Mouse (Mus musculus): ENCODE results near the gene A930009A15Rik. TPM values are rescaled to one million over a fixed set of nuclear protein-coding genes. Genes with fewer than 3 reads are reported as not detected.

The A930009A15Rik gene
- total RNA-seq (2017), result not detected in 3 replicates

DNA sequence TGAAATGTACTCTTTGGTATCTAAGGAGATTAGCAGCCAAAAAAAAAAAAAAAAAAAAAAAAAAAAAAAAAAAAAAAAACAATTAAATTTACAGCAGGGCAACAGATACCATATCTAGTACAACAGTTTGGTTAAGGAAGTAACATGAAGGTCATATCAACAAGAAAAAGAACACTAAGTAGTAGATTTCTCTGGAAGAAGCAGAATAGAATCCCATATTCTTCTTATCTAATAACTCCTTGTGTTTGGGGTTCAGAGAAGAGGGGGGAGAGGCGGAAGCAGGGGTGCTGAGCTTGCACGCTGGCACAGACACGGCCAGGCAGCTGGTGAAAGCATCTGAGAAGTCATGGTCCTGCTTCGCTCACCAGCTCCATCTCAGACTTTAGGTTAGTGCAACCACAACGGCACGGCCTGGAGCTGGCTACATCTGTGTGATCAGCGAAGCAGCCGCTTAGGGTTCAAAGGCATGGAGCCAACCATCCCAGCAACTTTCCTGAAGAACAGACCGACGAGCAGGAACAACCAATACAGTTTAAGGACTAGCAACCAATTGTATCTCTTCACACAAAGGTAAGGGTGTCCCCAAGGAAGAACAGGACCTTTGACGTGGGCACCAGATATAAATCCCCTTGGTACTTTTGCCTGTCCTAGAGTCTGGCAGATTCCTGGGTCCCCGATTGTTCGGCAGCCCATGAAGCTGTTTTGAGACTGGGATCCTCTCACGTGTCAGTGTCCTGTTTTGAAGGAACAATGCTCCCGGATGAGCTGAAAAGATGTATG, at the start of gene A930009A15Rik:
TSS of gene A930009A15Rik (plus strand) at position 275 of the 780 bp plus-strand sequence.
- no peak for ATAC-seq (replicated peaks; ENCODE audit: insufficient number of reproducible peaks, low FRiP score, low TSS enrichment, poor library complexity, severe bottlenecking)

DNA sequence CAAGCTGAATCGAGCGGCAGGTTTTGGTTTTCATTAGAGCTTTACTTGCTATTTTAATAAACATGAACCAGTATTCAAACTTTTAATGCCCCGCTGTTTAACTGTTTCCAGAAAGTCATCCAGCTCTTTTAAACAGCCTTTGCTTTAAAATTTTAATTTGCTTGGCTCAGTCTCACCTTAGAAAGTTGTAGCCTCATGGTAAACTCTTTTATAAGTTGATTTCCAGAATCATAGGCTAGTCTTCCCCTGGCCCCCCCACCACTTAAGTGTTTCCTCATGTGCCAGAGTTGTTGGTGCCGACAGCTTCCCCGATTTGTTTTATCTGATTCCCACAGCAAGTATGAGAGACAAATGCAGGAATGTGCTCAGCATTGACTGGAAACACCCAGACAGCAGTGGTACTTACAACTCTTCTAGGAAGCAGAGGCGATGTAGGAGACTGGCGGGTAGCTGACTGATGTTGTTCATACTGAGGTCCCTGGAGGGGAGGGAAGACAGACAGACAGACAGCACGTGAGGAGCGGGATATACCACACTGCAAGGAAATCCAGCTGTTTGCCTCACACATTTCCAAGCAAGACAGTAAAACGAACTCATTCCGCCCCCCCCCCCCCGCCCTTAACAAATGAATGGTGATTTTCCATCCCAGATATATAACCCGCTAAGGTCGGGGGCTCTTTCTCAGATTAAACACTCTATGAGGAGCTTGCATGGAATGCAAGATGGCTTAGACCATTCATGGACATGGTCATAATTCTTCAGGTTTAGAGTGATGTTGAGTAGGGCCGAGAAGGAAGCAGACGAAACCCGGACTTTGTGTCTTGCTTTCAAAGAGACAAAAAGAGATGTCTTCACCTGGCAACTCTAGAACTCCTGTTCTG, 49.3 kb upstream of the A930009A15Rik start:
- ATAC-seq (replicated peaks; ENCODE audit: insufficient number of reproducible peaks, low FRiP score, low TSS enrichment, poor library complexity, severe bottlenecking), result no peak

DNA sequence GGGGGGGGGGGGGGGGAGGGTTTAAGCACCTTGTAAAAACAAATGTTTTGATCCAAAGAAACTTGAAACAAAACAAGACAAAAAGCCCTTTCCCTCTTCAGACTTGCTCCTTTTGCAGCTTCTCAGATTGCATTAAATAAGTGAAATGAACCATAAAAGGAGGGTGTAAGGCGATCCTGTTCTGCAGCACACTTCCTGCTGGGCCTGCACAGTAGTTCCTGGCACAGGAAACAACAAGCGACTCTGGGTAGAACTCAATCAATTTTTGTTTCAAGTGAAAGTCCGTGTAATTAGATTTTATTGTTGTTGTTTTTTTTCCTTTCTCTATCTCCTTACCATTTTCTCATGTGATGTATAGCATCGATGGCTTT, 48.7 kb upstream of the A930009A15Rik start:
- no peak for ATAC-seq (replicated peaks; ENCODE audit: insufficient number of reproducible peaks, low FRiP score, low TSS enrichment, poor library complexity, severe bottlenecking)

DNA sequence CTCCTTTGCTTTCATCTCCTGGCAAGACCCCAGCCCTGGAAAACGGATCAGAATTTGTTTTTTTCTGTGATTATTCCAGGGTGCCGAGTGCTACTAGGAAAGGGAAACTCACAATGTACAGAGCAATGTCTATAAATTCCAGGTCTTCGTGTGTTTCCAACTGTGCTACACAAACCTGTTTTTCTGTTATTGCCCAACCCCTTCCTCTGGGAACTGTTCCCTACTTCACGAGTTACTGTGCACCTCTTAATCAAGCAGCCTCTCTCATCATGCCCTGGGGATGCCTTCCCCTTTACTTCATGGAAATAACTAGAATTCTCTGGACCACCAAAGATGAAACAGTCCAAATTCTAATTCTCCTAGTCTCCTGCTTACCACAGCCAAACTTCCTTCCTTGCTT, 40.9 kb upstream of the A930009A15Rik start:
- no peak for ATAC-seq (replicated peaks; ENCODE audit: insufficient number of reproducible peaks, low FRiP score, low TSS enrichment, poor library complexity, severe bottlenecking)

DNA sequence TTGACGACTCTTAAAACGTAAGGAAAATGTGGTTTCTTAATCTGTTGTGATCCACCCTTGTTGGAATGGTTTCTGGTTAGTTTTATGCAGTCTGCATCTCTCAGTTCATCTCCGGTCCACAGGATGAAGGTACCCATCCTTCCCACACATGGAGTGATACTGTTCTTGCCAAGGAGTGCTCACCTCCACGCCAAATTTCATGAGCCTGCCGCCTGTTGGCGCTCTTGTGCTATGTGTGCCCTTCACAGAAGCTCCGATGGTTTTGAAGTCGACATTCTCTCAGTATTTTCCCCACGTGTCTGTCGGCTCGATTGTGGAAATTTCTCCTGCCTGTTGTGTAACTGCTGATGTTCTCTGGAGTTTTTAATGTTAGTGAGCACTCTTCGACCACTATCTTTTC, 40.0 kb upstream of the A930009A15Rik start:
- no peak for ATAC-seq (replicated peaks; ENCODE audit: insufficient number of reproducible peaks, low FRiP score, low TSS enrichment, poor library complexity, severe bottlenecking)

DNA sequence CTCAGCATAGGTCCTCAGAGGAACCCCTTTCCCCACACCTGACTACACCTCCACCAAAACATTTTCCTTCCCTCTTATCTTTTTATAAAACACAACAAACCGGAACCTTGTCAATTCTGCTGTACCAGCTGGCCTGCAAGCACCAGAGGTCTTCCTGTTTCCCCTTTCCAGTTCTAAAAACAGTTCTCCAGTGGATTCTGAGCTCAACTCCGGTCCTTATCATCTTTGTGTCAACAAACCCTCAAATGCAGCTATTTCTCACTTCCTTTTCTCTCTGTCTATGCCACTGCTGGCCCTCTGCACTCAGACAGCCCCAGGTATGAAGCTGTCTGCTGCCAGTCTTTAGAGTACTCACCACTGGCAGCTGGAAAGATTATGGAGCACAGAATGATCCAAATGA, 39.0 kb upstream of the A930009A15Rik start:
- no peak for ATAC-seq (replicated peaks; ENCODE audit: insufficient number of reproducible peaks, low FRiP score, low TSS enrichment, poor library complexity, severe bottlenecking)

DNA sequence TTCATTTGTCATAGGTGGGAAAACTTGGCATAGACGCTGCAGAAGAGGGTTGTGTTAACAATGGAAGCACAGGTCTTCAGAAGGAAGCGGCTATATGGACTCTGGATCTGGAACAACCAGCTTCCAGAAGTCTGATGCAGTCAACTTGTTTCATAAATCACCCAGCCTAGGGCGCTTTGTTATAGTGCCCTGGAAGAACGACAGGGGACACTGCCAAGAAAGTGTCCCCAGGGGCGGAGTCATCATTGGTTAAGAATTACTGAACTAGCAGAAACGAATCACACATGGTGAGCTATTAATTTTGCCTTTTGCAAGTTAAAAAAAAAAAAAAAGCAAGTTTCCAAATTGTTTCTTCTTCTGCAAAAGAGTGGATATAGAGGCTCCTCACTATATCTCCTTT, 26.9 kb upstream of the A930009A15Rik start:
- ATAC-seq (replicated peaks; ENCODE audit: insufficient number of reproducible peaks, low FRiP score, low TSS enrichment, poor library complexity, severe bottlenecking), result no peak

DNA sequence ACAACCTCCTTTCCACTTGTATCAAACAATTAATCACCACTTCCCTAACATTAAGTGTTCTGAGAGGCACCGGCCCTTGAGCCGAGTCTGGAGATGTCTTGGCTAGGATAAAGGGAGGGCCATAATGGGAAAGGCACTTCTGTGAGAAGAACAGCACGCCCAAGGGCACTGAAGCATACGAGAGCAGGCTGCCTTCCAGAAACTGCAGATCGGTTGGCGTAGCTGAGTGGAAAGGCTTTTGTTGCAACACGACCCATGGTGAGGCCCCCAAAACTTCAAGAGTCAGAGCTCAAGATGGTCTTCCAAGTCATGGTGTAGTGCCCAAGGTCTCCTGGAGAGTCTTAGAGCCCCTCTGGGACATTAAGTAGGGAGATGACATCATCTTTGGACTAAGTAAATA, 19.5 kb upstream of the A930009A15Rik start:
- no peak for ATAC-seq (replicated peaks; ENCODE audit: insufficient number of reproducible peaks, low FRiP score, low TSS enrichment, poor library complexity, severe bottlenecking)

DNA sequence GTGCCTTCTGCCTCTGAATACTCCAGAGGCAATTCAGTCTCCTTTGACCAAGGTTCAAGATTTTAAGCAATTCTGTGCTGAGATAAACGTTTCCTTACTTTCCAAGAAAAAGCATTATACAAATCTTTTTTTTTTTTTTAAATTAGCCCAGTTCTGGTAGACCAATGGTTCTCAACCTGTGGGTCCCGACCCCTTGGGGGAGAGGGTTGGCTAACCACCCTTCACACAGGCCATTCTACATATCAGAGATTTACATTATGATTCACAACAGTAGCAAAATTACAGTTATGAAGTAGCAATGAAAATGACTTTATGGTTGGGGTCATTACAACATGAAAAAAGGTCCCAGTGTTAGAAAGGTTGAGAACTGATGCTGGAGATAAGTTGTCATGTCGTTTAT, 18.7 kb upstream of the A930009A15Rik start:
- ATAC-seq (replicated peaks; ENCODE audit: insufficient number of reproducible peaks, low FRiP score, low TSS enrichment, poor library complexity, severe bottlenecking), result no peak

DNA sequence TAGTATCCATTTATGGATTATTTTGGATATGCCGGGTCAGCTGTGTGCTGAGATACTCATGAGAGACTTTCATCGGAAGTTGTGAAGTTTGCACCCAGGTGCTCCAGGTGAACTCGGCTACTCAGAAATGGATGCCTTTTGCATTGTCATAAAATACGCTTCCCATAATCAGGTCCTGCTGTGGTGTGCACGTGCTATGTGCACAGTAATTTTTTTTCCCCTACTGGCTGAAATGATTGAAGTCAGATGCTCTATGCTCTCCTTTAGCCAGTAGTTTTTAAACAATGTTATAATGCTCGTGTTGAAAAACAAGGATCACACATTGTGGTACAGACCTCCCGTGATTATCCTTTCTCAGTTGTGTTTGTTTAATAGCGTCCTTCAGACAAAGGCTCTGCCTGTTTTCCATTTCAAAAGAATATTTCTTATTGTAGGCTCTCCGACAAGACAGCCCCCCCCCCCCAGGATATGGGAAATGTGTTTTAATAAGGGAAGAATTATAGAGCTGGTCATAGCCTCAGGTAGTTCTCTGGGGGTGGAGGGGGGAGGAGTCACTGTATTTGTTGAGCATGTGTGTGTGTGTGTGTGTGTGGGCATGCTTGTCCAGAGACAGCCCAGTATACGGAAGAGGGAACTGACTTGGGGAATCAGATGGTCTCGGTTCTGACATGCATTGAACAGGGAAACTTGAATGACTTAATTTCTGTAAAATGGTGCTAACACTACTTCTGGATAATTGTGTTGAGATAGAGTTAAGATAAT, 16.3 kb upstream of the A930009A15Rik start:
- no peak for ATAC-seq (replicated peaks; ENCODE audit: insufficient number of reproducible peaks, low FRiP score, low TSS enrichment, poor library complexity, severe bottlenecking)

DNA sequence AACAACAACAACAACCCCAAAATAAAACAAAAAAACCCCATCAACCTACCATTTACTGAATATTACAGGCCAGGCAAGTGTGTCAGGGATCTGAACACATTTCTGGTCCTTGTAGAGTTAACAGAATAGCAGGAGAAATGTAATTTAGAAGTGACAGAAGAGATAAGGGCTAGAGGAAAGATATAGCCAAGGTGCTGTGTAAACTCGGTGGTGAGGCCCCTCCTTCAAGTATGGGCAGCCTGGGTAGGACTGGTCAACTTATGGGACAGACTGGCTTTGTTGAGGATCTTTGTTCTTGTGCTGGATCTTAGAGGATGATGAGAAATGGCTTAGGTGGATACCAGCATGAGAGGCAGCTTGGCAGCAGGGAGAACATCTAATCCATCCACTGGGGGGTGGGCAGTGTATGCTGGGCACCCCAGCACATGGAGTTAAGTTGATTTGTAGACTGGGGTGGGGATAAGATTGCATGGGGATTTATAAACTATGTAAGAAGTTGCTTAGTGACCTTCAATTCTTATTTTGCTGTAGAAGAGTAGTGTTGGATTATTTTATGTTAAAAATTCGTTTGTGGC, 14.5 kb upstream of the A930009A15Rik start:
- no peak for ATAC-seq (replicated peaks; ENCODE audit: insufficient number of reproducible peaks, low FRiP score, low TSS enrichment, poor library complexity, severe bottlenecking)

DNA sequence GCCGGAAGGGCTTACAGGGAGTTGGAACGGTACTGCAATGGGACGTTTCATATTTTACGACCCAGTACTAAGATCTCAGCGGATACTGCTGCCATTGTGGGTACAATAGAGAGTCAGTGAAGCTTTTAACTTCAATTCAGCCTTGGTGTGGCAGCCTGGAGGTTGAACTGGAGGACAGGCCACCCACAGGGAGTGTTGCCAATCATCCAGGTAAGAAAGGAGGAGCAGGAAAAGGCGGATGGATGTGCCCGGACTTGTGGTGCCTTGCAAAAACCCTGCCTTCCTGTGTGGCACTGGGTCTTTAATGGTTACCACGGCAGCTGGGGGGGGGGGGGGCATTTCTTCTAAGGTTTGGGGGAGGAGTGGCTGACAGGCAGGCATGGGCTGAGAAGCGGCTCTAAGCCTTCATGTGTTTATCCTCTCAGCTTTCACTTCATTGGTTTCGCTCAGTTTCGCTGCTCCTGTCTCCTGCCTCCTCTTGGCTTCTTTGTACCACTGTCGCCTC, 13.0 kb upstream of the A930009A15Rik start:
- ATAC-seq (replicated peaks; ENCODE audit: insufficient number of reproducible peaks, low FRiP score, low TSS enrichment, poor library complexity, severe bottlenecking), result no peak

DNA sequence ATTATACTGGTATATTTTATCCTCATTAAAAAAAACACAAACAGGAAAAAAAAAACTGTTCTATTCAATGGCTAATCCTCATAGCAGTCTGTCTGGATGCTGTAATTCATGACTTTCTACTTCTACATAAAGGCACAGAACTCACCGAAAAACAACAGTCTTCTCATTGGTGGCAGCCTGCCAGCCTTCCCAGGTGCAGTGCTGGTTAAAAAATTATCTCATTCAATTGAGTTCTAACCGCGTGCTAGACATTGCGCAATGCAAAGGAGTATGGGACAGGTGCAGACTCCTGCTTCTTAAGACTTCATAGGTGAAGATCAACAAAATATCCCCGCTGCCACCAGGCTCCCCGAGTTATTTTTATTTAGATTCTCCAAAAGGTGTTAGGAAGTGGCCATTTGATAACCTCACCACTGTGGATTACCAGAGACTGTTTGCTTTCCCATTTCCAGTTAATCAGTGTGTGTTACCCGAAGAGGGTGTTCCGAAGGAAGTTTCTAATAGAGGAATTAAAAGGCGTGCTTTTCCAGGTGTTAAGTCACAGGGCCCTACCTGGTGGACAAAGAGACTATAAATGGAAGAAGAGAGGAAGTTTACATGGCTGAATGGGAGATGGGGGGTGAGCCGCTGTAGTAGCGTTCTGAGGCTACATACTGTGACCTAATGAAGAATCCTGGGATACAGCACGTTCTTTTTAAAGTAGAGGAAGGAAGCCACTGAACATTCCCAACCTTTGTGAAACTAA, 8.5 kb upstream of the A930009A15Rik start:
- ATAC-seq (replicated peaks; ENCODE audit: insufficient number of reproducible peaks, low FRiP score, low TSS enrichment, poor library complexity, severe bottlenecking), result no peak

DNA sequence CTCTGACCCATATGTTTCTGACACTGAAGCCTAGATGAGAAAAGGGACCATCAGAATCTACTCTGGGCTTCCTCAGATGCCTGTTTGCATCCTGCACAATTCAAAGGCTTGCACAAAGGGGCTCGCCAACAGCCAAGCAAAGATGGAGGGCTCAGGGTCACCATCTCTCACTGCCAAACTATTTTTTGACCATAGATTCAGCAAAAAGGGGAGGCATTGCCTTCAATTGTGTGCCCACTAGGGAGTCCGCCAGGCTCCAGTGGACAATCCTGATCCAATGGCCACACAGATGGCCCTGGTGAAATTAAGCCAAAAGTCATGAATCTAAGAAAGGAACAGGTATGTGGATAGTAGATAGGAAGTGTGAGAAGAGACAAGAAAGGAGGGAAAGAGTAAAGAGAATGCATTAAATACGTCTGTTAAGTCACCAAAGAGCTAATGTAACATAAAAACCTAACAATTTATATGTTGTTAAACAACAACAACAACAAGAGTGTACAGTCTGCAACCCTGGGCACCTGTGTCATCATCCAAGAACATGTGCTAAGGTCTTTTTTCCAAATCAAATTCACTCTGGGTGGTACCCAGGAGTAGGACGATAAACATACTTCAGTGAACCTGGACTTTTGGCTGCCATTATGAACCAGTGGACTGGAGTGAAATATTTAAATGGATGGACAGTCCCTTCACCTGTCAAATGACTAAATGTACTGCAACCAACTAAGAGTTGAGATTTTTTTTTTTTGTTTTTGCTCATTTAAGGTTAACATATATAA, 6.7 kb upstream of the A930009A15Rik start:
- ATAC-seq (replicated peaks; ENCODE audit: insufficient number of reproducible peaks, low FRiP score, low TSS enrichment, poor library complexity, severe bottlenecking), result no peak

DNA sequence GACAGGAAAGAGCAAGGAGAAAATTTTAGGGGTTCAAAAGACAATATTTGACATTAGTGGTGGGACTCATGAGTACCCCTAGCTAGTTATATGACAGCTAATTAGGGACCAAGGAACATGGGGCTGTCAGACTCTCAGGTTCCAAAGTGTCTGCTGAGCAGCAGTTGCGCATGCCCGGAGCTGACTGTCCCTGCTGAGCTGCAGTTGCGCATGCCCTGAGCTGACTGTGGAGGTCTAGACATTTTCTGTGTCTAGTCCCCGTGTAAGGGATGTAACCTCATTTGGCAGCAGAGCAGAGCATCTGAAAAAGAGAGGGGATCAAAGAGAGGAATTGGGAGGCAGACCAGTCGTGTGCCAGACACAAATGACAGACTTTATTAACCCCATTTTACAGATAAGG, 5.8 kb upstream of the A930009A15Rik start:
- ATAC-seq (replicated peaks; ENCODE audit: insufficient number of reproducible peaks, low FRiP score, low TSS enrichment, poor library complexity, severe bottlenecking), result no peak

DNA sequence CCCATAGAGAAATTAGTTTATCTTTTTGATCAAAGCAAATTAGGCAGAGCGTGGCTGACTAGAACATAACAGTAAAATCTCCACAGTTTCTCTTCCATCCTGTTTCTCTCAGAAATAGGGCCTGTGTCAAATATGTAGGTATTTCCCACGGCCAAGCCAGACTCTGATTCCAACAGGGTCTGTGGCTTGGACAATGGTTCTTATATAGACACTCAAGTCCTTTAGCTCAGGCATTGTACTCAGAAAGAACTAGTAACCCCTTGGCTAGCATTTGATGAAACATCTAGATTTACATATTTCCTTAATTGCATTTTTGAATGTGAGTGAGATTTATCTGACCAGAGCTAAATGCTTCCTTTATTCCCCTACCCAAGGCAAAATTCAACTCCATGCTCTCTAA, 791 bp downstream of the A930009A15Rik start:
- no peak for ATAC-seq (replicated peaks; ENCODE audit: insufficient number of reproducible peaks, low FRiP score, low TSS enrichment, poor library complexity, severe bottlenecking)

DNA sequence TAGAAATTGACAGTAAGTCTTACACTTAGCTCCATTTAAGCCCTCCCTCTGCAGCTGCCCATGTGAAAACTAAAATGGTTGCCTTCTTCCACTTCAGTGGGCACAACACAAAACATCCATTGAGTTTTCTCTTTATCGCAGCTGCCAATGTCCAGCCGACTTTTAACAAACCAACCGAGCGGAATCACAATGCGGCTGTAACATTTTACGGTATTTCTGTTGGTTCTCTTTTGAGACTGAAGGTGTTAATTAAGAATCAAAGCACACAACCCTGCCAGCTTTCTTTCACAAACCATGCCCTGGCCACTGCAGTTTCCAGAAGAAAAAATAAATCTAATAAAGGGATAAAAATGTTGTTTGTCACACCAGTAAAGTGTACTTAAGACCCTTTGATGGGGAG, 1.5 kb downstream of the A930009A15Rik start:
- ATAC-seq (replicated peaks; ENCODE audit: insufficient number of reproducible peaks, low FRiP score, low TSS enrichment, poor library complexity, severe bottlenecking), result no peak
